Mouse (Mus musculus) liver, adult 2 months (tissue): ENCODE measurements around the gene Fam161b.

Experiments
- CTCF ChIP-seq: fragments of 200-500 bp; IDR thresholded peaks from 2 replicates; pipeline ENCODE4 v1.5.1; 2011; ENCODE audit warnings: low read depth, low read length, control low read depth
- POLR2A ChIP-seq: fragments of 200-500 bp; IDR thresholded peaks from 2 replicates; pipeline ENCODE4 v1.6.1; 2011; ENCODE audit warnings: low read length, control low read depth; ENCODE audit not compliant: insufficient read depth; ENCODE audit errors: extremely low read depth

DNA sequence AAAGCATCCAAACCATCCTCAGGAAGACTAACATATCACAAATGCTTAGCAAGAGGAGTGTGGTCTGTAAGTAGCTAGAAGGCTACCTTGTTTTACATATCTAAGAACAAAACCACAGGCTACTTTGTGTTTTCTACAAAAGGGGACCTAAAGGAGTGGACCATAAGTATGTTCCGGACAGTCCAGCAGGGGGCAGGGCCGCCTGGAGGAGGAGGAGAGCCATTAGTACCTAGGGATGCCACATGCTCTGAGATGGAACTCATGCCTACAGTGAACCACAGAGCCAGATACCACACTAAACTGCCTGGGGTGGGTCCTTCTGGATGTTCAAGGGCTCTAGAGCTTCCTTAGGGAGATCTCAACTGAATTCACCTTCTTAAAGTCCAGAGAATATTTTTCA is 14.4 kb downstream of the Fam161b start:
- TF ChIP-seq CTCF = peak; percentile 80
- no peak for TF ChIP-seq POLR2A
